Mouse (Mus musculus) left cerebral cortex, postnatal 10 days (tissue): ENCODE data around the gene Upf3b. TPM values are rescaled to one million over a fixed set of nuclear protein-coding genes. Genes with fewer than 3 reads are reported as not detected.
A peak's percentile ranks its signal among the peaks of the same experiment; 100 is the strongest.
"Not testable (repeated sequence)": the region's sequence is repeated elsewhere in the genome, so short reads cannot be mapped to it uniquely, and the experiment has no call there.

Experiments
- DNase-seq, 2 experiments: peaks; one replicate each; pipeline ENCODE4 v3.0.0; 2021 to 2022; ENCODE audit warnings: low spot score in 2 of 2, mixed read lengths in 1 of 2; ENCODE audit errors: extremely low spot score in 1 of 2
- intact Hi-C: fragments of 180-260 bp; cut with DNase I; formaldehyde crosslinking; loops from one replicate; pipeline ENCODE4 v1.15.1; 2025
- total RNA-seq, 2 experiments: library from RNA; stranded (reverse); gene quantifications; 2 replicates each; pipeline ENCODE4 v1.2.3; 2021

Upf3b gene
- total RNA-seq = 10 to 100 TPM; 17.0 to 18.4 TPM

DNA sequence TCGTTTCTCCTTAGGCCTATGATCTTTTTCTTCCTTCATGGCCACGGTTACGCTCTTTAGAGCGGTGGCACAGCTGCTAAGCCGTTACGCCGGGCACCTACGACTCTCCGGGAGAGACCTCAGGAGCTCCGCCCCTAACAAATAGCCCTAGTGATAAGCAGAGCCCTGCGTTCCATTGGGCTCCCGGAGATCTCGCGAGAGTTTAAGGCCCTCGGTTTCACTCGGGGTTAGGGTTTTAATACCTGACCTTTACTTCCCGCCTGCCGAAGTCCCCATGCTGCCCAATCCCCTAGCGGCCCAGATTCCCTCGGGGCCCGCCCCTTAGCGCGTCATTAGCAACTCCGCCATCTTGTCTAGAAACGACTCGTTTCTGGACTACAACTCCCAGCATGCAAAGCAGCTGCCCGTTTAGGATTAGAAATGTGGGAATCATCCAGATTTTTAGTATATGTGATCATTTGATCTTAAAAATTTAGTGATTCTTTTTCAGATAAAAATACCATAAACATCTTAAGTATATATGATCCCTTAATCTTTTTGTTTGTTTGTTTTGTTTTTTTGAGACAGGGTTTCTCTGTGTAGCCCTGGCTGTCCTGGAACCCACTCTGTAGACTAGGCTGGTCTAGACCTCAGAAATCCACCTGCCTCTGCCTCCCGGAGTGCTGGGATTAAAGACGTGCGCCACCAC, at the start of gene Upf3b:
Gene Upf3b, minus strand, starts transcription at position 130 of the 688 bp plus-strand sequence.
- peak; percentile 92 to 95 for DNase-seq
- intact Hi-C loops = no loop called here

DNA sequence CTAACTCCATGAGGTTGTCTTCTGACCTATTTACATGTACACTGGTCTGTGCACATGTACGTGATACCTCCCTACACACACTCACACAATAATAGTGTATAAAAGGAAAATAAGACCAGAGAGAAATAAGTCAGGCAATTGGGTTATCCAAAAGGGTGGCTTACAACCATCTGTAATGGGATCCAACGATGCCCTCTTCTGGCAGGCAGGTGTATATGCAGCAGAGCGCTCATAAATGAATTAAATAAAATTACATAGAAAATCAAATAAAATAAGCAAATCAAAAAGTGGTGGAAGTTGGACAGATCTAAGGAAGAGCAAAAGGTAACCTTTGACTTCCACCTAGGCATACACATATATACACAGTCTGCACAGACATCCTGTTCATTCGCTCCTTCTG, 47.7 kb upstream of the Upf3b start:
- intact Hi-C loops = no loop called here
- no peak for DNase-seq

DNA sequence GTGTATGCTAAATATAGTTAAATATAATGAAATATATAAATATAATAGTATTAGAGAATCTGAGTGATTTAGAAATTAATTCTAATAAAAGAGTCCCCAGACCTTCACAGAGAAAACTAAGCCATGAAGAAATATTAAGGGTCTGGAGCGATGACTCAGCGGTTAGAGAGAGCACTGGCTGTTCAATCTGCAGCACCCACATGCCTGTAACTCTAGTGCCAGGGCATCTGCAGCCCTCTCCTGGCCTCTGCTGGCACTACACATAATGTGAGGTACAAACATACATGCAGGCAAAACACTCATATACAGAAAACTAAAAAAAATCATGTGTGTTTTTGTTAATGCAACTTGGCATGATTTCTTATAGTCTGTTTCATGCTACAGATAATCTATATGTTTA, 34.8 kb upstream of the Upf3b start:
- peak in 1 of 2 experiments; percentile 27 for DNase-seq
- intact Hi-C loops = loop anchor here (10.0 kb wide), 1 partner anchor 50 kb away; no protein-coding TSS in a partner anchor

DNA sequence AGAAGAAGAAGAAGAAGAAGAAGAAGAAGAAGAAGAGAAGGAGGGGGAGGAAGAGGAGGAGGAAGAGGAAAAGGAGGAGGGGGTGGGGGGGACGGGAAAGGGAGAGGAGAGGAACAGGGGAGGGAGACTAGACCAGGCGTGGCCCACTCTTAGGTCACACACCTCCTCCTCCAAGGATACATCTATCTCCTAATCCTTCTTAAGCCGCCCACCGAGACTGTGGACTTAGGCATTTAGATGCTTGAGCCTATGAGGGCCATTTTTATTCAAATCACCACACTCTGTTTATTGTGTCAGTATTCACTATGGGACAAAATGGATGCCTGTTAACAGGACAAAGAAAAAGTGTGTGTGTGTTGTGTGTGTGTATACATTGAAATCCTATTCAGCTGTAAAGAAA, 34.4 kb upstream of the Upf3b start:
- DNase-seq = not testable (repeated sequence)
- intact Hi-C loops = loop anchor here (10.0 kb wide), 1 partner anchor 50 kb away; no protein-coding TSS in a partner anchor

DNA sequence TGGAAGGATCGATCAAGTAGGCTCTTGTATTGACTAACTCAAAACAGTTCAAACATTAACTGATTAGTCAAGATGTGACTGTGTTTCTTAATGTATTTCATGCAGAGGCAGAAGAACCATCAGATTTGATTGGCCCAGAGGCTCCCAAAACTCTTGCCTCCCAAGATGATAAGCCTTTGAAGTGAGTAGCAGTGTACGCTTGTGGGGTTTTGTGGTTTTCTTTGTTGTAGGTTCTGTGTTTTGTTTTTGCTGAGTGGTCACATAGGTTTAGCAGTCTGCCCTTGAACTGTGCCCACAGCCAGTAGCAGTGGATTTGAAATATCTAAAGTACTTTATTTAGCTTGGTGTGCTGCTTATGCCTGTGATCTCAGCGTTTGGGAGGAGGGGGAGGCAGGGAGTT, 31.6 kb upstream of the Upf3b start:
- intact Hi-C loops = loop anchor here (10.0 kb wide), 1 partner anchor 47 kb away; no protein-coding TSS in a partner anchor
- DNase-seq = no peak

DNA sequence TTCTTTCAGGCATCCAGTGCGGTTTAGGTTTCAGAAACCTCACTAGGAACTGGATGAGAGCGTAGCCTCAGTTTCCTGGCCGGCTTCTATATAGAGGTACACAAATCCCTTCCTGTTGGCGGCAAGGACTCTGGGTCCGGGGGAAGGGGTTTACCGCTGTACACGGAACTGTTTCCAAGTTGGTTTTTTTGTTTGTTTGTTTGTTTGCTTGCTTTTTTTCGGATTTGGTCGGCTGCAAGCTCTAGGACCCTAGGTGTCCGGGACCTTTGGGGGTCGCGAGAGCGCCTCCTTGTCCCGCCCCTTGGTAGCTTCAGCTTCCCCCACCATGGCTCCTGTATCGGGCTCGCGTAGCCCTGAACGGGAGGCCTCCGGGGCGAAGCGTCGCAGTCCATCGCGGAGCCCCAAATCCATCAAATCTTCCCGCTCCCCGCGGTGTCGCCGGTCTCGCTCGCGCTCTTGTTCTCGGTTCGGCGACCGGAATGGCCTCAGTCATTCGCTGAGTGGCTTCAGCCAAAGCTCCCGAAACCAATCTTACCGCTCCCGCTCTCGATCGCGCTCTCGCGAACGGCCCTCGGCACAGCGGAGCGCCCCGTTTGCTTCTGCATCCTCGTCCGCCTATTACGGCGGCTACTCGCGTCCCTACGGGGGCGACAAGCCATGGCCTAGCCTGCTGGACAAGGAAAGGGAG, 16.7 kb upstream of the Upf3b start, which contains the start of gene Nkap:
Gene Nkap, plus strand, starts transcription at position 125 of the 688 bp plus-strand sequence.
- peak; percentile 72 to 74 for DNase-seq
- intact Hi-C loops = no loop called here

DNA sequence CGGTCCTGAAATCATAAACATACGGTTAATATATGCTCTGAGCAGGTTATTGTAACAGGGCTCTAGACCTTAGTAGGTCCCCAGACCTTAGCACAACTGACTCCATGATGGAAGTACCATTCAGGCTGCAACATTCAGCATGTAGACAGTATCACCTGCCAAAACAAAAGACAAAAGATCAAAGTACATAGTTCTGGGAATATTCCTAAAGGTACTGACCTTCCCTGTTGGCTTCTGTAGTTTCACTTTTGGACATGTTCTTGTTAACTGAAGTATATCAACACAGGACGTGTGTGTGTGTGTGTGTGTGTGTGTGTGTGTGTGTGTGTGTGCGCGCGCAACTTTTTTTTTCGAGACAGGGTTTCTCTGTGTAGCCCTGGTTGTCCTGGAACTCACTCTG, 15.4 kb upstream of the Upf3b start:
- DNase-seq = no peak
- intact Hi-C loops = no loop called here

DNA sequence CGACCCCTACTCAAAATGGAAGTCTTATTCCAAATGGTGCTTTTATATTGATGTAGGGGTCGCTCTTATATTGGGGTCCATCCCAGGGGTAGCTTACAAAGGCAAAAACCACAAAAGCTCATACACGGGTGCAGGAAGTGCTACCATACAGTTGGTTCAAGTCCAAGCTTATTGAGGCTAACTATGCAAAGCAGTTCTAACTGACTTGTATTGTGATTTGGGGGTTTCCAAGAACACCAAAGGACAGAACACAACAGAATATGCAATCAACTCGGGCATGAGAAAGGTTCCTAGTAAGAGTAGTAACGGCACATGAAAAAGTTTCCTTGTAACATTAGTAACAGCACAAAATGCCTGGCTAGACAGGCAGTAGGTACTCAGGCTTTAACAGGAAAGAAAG, 10.1 kb upstream of the Upf3b start:
- intact Hi-C loops = no loop called here

DNA sequence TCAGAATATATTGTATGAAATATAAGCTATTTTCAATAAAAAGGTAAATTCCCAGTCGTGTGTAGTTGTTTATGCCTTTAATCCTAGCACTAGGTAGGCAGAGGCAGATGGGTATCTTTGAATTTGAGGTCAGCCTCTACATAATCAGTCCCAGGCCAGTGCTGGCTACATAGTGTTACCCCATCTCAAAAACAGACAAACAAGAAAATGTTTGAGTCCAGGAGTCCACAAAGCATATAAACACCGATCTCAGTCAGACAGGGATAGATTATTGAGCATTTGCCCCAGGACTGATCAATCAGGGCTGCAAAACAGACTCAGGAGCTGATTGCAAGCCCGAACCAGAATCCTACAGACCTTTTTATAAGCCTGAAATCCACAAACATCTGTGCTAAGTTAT, 9.5 kb upstream of the Upf3b start:
- intact Hi-C loops = no loop called here
- DNase-seq = no peak

More for the DNA sequence above, 10.1 kb upstream of the Upf3b start:
- DNase-seq = no peak

DNA sequence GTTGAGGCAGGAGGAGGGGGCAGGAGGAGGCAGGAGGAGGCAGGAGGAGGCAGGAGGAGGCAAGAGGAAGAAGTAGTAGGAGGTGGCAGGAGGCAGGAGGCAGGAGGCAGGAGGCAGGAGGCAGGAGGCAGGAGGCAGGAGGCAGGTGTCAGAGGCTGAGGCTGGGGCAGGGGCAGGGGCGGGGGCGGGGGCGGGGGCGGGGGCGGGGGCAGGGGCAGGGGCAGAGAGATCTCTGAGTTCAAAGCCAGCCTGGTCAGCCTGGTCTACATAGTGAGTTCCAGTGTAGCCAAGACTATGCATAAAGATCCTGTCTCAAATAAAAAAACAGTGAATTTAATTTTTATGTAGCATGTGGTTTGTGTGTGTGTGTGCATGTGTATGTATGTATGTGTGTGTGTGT, 7.0 kb upstream of the Upf3b start:
- intact Hi-C loops = no loop called here
- no peak for DNase-seq

DNA sequence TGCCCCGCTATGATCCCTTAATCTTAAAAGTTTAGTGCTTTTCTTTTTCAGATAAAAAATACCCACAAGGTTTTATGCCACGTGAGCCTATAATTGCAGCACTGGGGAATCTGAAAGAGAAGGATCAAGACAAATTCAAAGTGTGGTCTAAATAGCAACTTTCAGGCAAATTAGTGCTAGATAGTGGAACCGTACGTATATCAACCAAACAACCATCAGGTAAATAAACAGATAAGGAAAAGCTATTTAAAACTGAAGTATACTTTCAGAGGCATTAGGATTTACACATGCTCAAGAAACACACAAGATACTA, 715 bp upstream of the Upf3b start:
- DNase-seq = no peak
- intact Hi-C loops = no loop called here

DNA sequence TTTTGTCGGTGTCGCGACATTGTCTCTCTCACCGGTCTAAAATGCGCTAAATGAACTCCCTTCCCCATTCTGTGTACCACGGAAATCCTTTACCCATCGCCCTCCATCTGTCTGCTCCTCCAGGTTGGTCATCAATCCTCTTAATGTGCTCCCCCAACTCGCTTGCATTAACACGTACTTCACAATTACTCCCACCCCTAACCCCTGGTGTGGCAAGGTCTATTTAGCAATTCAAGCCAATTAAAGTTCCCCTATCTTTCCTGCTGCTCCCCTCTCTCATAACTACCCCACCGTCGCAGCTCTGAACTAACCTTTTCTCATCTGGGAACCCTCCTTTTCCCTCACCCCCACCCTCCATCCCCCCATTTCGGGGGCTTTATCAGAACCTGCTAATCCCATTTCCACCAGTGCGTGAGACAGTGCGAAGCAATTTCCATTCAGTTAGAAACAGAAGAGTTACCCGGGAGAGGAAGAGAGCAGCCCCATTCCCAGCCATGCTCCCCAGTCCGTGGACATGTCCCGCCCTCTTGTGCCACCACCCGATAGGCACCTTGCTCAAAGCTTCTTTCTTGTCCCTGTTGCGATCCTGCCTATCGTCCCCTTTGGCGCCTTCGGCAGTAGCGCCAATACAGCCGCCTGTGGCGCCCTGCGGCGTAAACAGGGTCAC, 463 bp downstream of the Upf3b start:
- intact Hi-C loops = no loop called here
- no peak for DNase-seq

DNA sequence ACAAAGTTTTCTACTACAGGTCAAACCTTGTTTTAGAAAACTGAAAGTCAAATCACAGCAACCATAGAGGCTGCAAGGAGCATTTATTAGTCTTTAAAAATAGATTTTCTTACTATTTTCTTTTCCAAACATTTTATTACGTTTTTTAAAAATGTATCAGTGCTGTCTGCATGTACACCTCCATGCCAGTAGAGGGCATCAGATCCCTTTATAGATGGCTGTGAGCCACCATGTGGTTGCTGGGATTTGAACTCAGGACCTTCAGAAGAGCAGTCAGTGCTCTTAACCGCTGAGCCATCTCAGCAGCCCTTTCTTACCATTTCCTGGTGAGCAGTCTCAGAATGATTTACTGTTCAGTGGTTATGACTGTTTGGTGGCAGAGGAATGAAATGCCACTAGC, 6.3 kb downstream of the Upf3b start:
- no peak for DNase-seq
- intact Hi-C loops = no loop called here

DNA sequence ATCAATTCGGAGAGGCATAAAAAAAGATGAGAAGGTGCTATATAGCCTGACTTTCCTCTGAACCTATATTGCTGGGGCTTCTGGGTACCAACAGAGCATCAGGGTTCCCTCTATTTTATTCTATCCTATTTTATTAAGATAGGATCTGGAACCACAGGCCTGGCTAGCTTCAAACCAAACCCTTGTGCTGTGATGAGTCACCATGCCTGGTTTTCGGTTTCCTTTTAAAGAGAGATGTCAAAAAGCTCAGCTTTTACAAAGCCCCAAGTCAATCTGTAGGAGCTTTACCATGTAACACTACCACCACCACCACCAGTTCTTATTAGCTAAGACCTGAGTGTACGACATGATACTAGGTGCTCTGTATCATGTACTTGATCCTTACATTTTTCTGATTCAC, 11.4 kb downstream of the Upf3b start:
- intact Hi-C loops = loop anchor here (10.0 kb wide), 1 partner anchor 46 kb away; no protein-coding TSS in a partner anchor
- no peak for DNase-seq

DNA sequence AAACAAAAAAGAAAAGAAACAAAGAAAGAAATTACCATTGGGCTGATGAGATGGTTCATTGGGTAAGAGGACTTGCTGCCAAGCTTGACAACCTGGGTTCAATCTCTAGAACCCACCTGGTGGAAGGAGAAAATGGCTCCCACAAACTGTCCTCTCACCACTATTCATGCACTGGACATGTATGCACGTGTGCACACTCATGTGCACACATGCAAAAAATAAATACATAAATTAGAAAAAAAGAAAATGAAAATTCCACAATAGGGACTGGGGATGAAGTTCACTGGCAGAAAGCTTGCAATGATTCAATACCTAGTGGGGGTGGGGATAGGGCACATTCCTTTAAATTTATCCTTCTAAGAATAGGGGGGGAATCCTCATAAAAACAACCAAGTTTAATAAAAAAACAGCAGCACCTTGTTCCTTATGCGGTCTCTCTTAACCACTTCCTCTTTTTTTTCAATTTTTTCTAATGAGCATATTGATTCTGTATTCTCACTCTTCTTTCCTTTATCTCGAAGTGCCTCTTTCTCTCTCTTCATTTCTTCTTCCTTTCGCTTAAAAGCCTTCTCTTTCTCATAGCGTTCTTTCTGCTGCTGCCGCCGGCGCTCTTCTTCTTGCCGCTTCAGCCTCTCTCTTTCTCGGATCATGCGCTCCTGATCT, 14.9 kb downstream of the Upf3b start:
- intact Hi-C loops = loop anchor here (10.0 kb wide), 1 partner anchor 50 kb away; no protein-coding TSS in a partner anchor

DNA sequence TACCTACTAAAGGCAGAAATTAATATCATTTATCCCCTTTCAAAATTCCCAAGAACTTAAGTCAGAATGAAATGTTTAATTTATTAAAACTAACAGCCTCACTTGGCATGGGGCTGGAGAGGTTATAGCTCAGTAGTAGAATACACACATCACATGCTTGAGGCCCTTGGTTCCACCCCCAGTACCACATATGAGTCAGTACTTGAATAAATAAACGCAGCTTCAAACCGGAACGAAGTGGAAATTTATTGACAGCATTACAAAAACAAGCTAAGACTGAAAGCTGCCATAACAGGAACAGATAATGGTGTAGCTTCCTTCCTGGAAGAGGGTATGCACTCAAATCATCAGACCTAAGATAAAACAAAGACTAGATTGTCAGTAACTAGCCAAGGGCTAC, 18.7 kb downstream of the Upf3b start:
- intact Hi-C loops = loop anchor here (10.0 kb wide), 1 partner anchor 53 kb away; no protein-coding TSS in a partner anchor
- DNase-seq = no peak

More for the DNA sequence above, 14.9 kb downstream of the Upf3b start:
- no peak for DNase-seq

DNA sequence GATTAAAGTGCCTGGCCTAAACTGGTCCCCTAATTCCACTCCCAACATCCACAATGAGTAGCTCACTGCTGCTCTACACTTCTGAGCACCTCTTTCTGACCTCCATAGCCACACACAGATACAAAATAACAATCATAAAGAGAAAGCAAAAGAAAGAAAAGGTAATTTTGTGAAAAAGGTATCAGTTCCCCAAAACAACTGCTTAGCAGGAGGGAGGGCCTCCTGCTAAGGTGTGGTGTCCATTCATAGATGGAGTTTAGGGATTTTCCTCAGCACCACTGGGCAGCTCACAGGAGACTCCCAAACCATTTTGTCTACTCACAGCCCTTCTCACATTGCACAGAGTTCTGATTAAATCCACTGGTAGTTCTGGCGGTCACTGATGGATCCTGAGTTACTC, 21.3 kb downstream of the Upf3b start:
- DNase-seq = no peak
- intact Hi-C loops = no loop called here

DNA sequence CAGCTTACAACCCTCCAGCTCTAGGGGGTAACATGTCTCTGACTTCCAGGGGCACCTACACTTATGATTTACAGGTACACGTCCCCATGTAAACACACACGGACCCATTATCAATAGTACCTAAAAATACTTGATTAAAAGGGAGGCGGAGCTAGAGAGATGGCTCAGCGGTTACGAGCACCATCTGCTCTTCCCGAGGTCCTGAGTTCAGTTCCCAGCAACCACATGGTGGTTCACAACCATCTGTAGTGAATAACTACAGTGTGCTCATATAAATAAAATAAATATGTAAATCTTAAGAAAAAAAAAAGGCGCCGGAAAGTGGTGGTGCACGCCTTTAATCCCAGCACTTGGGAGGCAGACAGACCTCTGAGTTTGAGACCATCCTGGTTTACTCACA, 24.5 kb downstream of the Upf3b start:
- intact Hi-C loops = no loop called here
- no peak for DNase-seq

DNA sequence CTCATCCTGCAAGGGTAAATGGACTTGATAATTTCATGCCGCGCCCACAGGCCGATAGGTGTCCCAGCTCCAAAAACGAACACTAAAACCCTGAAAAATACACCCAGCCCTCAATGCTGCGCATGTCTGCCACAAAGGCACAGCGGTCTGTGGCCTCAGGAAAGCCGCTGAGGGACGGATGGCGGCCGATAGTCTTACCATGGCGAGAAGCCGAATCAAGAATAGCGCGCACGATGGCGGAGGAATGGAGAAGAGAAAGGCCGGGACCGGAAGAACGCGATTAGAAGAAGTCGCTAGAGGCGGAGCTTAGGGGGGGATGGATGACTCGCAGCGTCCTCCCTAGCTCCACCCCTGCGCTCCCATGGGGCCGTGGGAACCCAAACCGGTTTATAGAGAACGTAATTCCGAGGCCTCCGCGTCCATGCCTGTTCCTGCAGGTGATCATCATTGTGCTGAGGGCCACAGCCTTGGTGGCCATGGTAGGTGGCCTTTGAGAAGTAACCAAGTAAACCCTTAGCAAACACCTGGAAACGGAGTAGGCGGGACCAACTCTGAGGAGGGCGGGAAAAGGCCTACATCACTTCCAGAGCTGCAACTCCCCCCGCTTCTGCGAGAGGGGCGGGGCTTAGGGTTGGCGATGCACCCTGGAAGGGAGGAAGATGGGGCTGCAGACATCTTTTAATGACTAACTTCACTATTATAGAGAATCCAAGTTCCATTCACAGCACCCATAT, 25.0 kb downstream of the Upf3b start, which contains the start of gene Rpl39:
Gene Rpl39, minus strand, starts transcription at position 476 of the 734 bp plus-strand sequence.
- peak; percentile 76 to 92 for DNase-seq
- intact Hi-C loops = no loop called here
